Mouse (Mus musculus) MEL (cell line): ENCODE measurements around the gene Mtx2.

Source experiments
- CHD2 ChIP-seq: IDR thresholded peaks from 2 replicates; pipeline ENCODE4 v1.6.1; 2011; ENCODE audit warnings: low read length, improper control_type of control experiment
- CTCF ChIP-seq, 3 experiments: IDR thresholded peaks in 2 of 3; conservative IDR thresholded peaks in 1 of 3; 2 replicates each; pipeline ENCODE4 v1.5.1; 2011 to 2012; ENCODE audit warnings: low read length in 3 of 3, low read depth in 2 of 3, mild to moderate bottlenecking in 2 of 3, improper control_type of control experiment in 1 of 3, inconsistent platforms in 1 of 3, mixed read lengths in 1 of 3, moderate library complexity in 1 of 3; ENCODE audit not compliant: control insufficient read depth in 1 of 3, insufficient read depth in 1 of 3, poor library complexity in 1 of 3, severe bottlenecking in 1 of 3
- EP300 ChIP-seq, 2 experiments: IDR thresholded peaks; 2 replicates each; pipeline ENCODE4 v1.6.1; 2011; ENCODE audit warnings: improper control_type of control experiment in 2 of 2, low read length in 2 of 2, low read depth in 1 of 2, mild to moderate bottlenecking in 1 of 2
- JUND ChIP-seq: IDR thresholded peaks from 2 replicates; pipeline ENCODE4 v1.6.1; 2011; ENCODE audit warnings: low read depth, mild to moderate bottlenecking, improper control_type of control experiment, low read length
- MAX ChIP-seq: IDR thresholded peaks from 2 replicates; pipeline ENCODE4 v1.6.1; 2011; ENCODE audit warnings: low read length, improper control_type of control experiment
- MAZ ChIP-seq: IDR thresholded peaks from 2 replicates; pipeline ENCODE4 v1.6.1; 2012; ENCODE audit warnings: low read depth, mild to moderate bottlenecking, inconsistent platforms, low read length, improper control_type of control experiment
- POLR2A ChIP-seq, 2 experiments: IDR thresholded peaks; 2 replicates each; pipeline ENCODE4 v1.6.1; 2011 to 2012; ENCODE audit warnings: low read length in 2 of 2, mild to moderate bottlenecking in 2 of 2, control low read depth in 1 of 2, improper control_type of control experiment in 1 of 2, low read depth in 1 of 2, moderate library complexity in 1 of 2; ENCODE audit not compliant: control insufficient read depth in 1 of 2, insufficient read depth in 1 of 2, poor library complexity in 1 of 2
- POLR2AphosphoS2 ChIP-seq: IDR thresholded peaks from 2 replicates; pipeline ENCODE4 v1.6.1; 2011; ENCODE audit warnings: low read length, improper control_type of control experiment
- SIN3A ChIP-seq: IDR thresholded peaks from 2 replicates; pipeline ENCODE4 v1.6.1; 2012; ENCODE audit warnings: low read length, improper control_type of control experiment, inconsistent platforms
- USF2 ChIP-seq, 2 experiments: IDR thresholded peaks; 2 replicates each; pipeline ENCODE4 v1.6.1; 2011 to 2012; ENCODE audit warnings: improper control_type of control experiment in 2 of 2, low read length in 2 of 2, borderline replicate concordance in 1 of 2, inconsistent platforms in 1 of 2, low read depth in 1 of 2, mild to moderate bottlenecking in 1 of 2; ENCODE audit not compliant: insufficient read depth in 1 of 2
- ZC3H11A ChIP-seq: IDR thresholded peaks from 2 replicates; pipeline ENCODE4 v1.6.1; 2012; ENCODE audit warnings: low read depth, mild to moderate bottlenecking, inconsistent platforms, low read length, improper control_type of control experiment
- ZNF384 ChIP-seq: IDR thresholded peaks from 2 replicates; pipeline ENCODE4 v1.6.1; 2012; ENCODE audit warnings: low read depth, mild to moderate bottlenecking, inconsistent platforms, low read length, improper control_type of control experiment

- TF ChIP-seq EP300 (IDR thresholded peaks at IDR 0.05; ENCODE audit: low read depth in 1 of 2, low read length in 2 of 2) = peak; percentile 62 to 75
- no peak for TF ChIP-seq CTCF (IDR thresholded peaks at IDR 0.05 in 2 of 3, conservative IDR thresholded peaks at IDR 0.05 in 1 of 3; ENCODE audit: control insufficient read depth in 1 of 3, insufficient read depth in 1 of 3, low read depth in 2 of 3, low read length in 3 of 3, poor library complexity in 1 of 3, severe bottlenecking in 1 of 3)
- no peak for TF ChIP-seq JUND
- TF ChIP-seq POLR2A (IDR thresholded peaks at IDR 0.05; ENCODE audit: control insufficient read depth in 1 of 2, insufficient read depth in 1 of 2, low read depth in 1 of 2, low read length in 2 of 2, poor library complexity in 1 of 2) = no peak
- no peak for TF ChIP-seq ZNF384
- TF ChIP-seq SIN3A = no peak; the same call in 1 of the 2 replicates
- no peak for TF ChIP-seq CHD2
- no peak for TF ChIP-seq USF2 (IDR thresholded peaks at IDR 0.05; ENCODE audit: borderline replicate concordance in 1 of 2, insufficient read depth in 1 of 2, low read depth in 1 of 2, low read length in 2 of 2)
- no peak for TF ChIP-seq MAX
- no peak for TF ChIP-seq ZC3H11A
- TF ChIP-seq MAZ = no peak
- no peak for TF ChIP-seq POLR2AphosphoS2
Observed at GRCm38 (mm10) chr2:74891868-74892267, 66.3 kb downstream of the Mtx2 start.
